8 mouse cellular contexts compared by ENCODE assay signal in genomic region chr14:24578535-24579111, GRCm38 (mm10).
DNase-seq lines count a peak whose midpoint lies in the region; ATAC-seq and TF ChIP-seq lines count a peak whose summit lies in the region.

No protein-coding gene starts in this region.

- no peaks in the 10 kb centered on the region for H3K9me3 ChIP-seq in hindbrain, postnatal 0 days (ENCODE audit: low read length)
- peaks cover 4% of the 10 kb centered on the region; the same call in 1 of the 2 replicates for H3K9me3 ChIP-seq in limb, embryonic 13.5 days

- 13% methylated on average over 7 of the region's 7 CpGs for WGBS in hindbrain, postnatal 0 days
- 39% methylated on average over 7 of the region's 7 CpGs for WGBS in limb, embryonic 13.5 days

- H3K4me2 ChIP-seq in hindbrain, postnatal 0 days (ENCODE audit: low read depth, low read length), result no peak overlapping the region
- no peak overlapping the region for H3K4me2 ChIP-seq in limb, embryonic 13.5 days (replicated peaks)

- TF ChIP-seq CTCF in hindbrain, postnatal 0 days (IDR thresholded peaks at IDR 0.05; ENCODE audit: low read depth), result peak; percentile 45

- peak overlapping the region; percentile 92 for H3K27ac ChIP-seq in hindbrain, postnatal 0 days
- 0 out of 2 replicates have a peak overlapping the region, but pooled peaks have one; percentile 15 for H3K27ac ChIP-seq in limb, embryonic 13.5 days

- ATAC-seq in hindbrain, postnatal 0 days, result peak; percentile 97
- peak; percentile 24; the same call in 1 of the 2 replicates for ATAC-seq in limb, embryonic 13.5 days (ENCODE audit: low FRiP score, low read depth)

- H3K36me3 ChIP-seq in hindbrain, postnatal 0 days (ENCODE audit: insufficient read depth, low read length), result no peaks in the 10 kb centered on the region
- no peaks in the 10 kb centered on the region for H3K36me3 ChIP-seq in limb, embryonic 13.5 days

- H3K4me1 ChIP-seq in hindbrain, postnatal 0 days (ENCODE audit: insufficient read depth, low read length), result peaks cover 23% of the 10 kb centered on the region
- H3K4me1 ChIP-seq in limb, embryonic 13.5 days, result peaks cover 17% of the 10 kb centered on the region

- no peak overlapping the region for H3K4me3 ChIP-seq in hindbrain, postnatal 0 days (ENCODE audit: low read length)
- H3K4me3 ChIP-seq in limb, embryonic 13.5 days, result no peak overlapping the region

- no peaks in the 10 kb centered on the region for H3K27me3 ChIP-seq in hindbrain, postnatal 0 days (ENCODE audit: insufficient read depth, low read length)
- H3K27me3 ChIP-seq in limb, embryonic 13.5 days, result no peaks in the 10 kb centered on the region

- no peak overlapping the region for H3K9ac ChIP-seq in hindbrain, postnatal 0 days (replicated peaks; ENCODE audit: low read length)
- no peak overlapping the region; the same call in 1 of the 2 replicates for H3K9ac ChIP-seq in limb, embryonic 13.5 days

- peak; percentile 68 for DNase-seq in adrenal gland, postnatal 14 days
- DNase-seq in embryo, embryonic 11 days, result peak; percentile 35
- DNase-seq in gastrocnemius, postnatal 25 days, result peak; percentile 71
- DNase-seq in hindbrain, postnatal 0 days (ENCODE audit: low spot score), result peak; percentile 93
- peak; percentile 53 for DNase-seq in ovary, postnatal 36 days (ENCODE audit: low spot score)
- no peak for DNase-seq in spleen, adult 18-20 months
- no peak for DNase-seq in thymus, postnatal 36 days

Comparison
In these comparisons a context has a peak if more than half of its experiments do, and no peak if none do; other contexts are left out.
1. DNase-seq: peak in adrenal gland, postnatal 14 days (single experiment), embryo, embryonic 11 days (single experiment), gastrocnemius, postnatal 25 days (single experiment), hindbrain, postnatal 0 days (single experiment) and ovary, postnatal 36 days (single experiment); none in spleen, adult 18-20 months (0 of 2) and thymus, postnatal 36 days (0 of 2).